Mouse (Mus musculus): Measurements from ENCODE around the gene Sh3pxd2a.

- TF ChIP-seq EP300 (IDR thresholded peaks at IDR 0.05; ENCODE audit: low read depth) (no peak), CTCF (IDR thresholded peaks at IDR 0.05; ENCODE audit: low read depth) (no peak)
Observed at GRCm38 (mm10) chr19:47211609-47212312, 252.4 kb downstream of the Sh3pxd2a start.

Measured in heart, postnatal 0 days (tissue).